Mouse (Mus musculus) CD8-positive naive resting alpha-beta T cell, adult 2 months (primary cell): ENCODE results near the gene C6.

ENCODE experiments used
- DNase-seq, 2 experiments: peaks; one replicate each; pipeline ENCODE4 v3.0.0; 2022; ENCODE audit warnings: low read depth in 2 of 2, low spot score in 2 of 2

Gene C6

DNA sequence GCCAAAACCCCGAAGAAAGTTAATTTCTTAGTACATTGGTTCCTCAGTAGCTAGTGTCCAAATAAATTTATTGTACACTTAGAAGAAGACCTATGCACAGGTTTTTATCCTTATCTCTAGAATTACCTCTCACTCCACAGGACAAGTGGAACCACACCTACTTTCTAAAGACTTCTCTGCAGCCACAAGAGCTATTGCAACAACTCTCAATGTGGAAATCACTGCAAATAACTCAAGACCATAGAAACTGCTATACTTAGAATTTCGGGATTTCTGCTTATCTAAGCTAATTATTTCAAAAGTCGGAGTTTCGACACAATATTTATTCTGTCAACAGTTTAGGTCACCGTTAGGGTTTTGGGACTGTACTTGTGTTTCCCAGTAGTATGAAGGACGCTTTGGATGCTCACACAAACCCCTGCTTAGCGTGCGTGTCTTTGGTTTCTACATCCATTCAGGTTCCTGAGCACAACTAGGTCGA is at the start of gene C6:
Gene C6, plus strand, starts transcription at position 346 of the 481 bp plus-strand sequence.
- no peak for DNase-seq

DNA sequence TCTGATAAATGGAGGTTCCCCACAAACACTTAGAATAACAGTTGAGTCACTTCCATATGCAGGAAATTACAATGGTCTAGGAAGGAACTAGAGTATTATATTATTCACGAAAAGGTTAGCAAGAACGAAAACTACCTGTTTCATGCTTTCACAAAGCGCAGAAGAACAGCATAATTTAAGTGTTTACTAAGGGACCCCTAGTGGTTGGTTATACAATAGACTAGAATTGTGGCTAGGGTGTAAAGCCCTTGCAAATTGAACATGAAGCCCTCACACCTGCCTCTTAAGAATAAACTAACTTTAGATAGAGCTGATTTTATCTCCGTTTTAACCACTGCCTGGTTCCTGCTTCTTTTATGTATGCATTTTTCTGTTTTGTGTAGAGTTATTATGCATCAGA is 29.4 kb upstream of the C6 start:
- no peak for DNase-seq

DNA sequence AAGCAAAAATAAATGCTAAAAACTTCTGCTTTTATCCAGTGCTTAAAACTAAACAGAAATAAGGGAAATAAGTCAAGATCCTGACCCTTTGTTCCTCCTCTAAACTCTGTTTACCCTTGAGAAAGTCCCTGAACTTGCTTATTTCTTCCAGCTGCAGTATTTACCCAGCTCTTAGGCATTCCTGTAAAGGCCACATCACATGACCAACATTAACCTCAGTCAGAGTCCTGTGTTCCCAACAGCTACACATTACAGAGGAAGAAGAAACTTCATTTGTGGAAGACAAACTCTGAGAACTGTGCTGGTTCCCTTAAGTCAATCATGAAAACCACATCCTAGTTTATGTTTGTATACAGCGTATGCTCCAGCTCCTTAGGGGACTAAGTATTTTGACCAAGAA is 7.2 kb downstream of the C6 start:
- no peak for DNase-seq

DNA sequence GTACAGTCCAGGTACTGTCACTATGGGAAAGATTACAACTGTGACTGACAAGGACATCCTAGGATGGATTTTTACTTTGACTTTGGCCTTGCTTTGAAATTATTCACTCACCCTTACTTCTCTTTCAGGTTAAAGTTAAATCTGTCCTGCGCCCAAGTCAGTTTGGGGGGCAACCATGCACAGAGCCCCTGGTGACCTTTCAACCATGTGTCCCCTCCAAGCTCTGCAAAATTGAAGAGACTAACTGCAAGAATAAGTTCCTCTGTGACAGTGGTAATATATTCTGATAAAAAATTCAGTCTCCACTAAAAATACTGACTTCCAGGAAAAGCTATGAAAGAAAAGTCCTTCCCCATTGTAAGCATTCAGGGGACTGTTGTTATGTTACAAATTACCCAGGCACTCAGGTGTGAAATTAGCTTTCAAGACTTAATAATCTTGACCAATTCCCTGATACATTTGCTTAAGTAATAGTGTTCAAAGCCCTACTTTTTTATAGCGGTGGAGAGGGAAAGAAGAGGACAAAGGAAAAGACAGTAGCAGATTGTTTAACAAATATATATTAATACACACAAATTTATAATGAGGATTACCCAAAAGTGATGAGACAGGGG is 8.1 kb downstream of the C6 start:
- DNase-seq = no peak

DNA sequence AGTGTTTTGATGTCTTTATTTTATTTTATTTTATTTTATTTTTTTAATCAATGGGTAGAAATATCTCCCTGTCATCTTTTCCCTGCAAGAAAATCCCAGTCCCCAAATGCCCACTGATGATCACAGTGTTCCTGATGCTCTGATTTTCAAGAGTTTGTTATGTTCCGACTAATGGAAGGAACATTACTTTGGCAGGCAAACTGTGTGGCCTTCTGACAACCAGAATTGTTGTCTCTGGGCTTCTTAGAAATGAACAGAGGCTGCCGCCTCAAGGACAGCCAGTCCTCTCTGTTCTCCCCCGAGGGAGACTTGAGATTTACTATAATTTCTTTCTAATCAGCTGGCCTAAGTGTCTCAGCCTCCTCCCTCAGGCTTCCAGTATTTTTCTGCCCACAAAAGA is 20.7 kb downstream of the C6 start:
- no peak for DNase-seq

DNA sequence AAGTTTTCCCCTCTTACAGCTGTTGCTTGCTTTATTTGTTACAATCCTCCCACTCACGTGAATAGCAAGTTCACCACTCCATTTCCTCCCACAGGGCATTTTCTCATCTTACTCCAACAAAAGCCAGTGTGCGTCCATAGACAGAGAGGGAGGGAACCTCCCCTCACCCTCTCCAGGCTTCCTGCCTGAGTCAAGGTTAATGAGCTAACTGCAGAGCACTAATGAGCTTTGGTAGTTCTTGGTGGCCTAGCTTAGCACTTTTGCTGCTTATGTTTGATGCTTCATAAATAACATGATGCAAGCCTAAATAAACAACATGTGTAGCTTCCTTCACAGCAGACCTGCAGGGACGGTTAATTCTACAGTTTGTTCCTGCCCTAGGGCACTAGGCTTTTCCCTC is 63.4 kb downstream of the C6 start:
- no peak for DNase-seq

DNA sequence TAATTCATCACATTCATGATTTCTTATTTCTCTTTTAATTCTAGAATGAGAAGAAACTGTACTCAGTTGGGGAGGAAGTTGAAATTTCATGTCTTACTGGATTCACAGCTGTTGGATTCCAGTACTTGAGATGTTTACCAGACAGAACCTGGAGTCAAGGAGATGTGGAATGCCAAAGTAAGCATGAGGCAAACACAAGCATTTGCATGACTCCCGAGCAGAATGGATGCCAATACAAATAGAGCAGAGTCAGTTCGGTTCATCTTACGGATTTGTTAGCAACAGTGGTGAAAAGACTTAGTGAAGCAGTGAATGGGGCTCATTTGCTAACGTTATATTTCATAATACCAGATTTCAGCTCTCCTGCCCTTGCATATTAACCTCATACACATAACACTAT is 69.9 kb downstream of the C6 start:
- no peak for DNase-seq

DNA sequence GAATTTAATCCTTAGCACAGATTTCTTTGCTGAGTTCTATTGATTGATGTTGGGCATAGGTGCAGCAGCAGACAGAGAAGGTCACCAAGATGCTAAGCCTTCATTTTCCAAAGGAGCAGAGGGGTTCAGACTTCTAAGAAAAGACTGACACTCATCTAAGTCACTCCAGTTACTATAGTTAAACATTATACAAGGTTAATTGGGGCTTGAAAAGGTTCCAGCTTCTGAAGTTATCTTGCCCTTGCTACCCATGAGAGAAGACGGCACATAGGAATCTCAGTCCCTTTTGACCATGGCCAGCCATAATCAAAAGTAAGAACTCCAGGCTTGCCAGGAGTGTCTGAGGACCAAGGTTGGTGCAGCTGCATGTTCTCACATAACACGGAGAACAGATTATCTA is 77.3 kb downstream of the C6 start:
- DNase-seq = no peak

DNA sequence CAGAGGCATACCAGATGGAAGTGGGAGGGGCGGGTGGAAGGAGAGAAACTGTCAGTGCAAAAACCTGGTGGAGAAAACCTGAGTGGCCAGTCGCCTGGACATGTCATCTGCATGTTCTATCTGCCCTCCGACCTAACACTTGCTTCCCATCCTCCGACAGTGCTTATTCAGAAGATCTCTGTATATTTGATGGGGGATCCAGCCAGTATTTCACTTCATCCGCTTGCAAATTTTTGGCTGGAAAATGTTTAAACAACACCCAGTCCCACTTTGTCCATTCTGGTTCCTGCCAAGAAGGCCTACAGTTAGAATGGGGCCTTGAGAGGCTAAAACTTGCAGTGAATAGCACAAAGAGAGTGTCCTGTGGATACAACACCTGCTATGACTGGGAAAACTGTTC is 81.2 kb downstream of the C6 start:
- no peak for DNase-seq

DNA sequence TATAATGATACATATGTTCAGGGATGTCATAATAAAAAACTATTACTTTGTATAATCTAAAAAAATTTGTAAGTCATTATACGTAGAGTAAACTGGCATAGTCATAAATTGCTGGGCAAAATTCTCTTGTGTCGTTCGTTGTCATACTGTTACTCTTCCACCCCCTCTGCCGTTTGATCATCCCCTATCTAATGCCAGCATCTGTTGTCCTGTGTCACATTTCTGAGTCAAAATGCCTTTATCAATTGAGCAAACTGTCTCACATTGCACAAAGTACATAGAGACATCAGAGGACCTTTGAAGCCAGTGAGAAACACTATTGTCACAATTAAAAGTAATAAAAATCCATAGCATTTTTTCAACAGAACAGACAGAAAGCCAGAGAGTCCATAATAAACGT is 88.0 kb downstream of the C6 start:
- no peak for DNase-seq

DNA sequence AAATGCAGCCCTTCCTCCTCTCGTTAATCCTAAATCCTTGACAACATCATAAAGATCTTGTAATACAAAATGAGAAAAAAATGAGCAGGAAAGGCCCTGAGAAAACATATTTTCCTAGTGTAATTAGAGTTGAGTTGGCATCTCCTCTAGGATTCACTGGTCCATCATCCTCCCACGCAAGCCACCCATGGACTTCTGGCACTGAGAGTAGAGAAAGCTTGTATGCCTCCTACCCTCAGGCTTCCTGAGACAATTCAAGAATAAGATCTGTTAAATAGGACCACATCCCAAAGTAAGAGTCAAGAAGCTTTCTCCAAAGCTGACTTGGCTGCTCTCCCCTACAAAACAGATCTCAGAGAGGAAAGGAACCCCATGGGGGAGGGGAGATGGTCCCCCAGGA is 88.7 kb downstream of the C6 start:
- DNase-seq = no peak

DNA sequence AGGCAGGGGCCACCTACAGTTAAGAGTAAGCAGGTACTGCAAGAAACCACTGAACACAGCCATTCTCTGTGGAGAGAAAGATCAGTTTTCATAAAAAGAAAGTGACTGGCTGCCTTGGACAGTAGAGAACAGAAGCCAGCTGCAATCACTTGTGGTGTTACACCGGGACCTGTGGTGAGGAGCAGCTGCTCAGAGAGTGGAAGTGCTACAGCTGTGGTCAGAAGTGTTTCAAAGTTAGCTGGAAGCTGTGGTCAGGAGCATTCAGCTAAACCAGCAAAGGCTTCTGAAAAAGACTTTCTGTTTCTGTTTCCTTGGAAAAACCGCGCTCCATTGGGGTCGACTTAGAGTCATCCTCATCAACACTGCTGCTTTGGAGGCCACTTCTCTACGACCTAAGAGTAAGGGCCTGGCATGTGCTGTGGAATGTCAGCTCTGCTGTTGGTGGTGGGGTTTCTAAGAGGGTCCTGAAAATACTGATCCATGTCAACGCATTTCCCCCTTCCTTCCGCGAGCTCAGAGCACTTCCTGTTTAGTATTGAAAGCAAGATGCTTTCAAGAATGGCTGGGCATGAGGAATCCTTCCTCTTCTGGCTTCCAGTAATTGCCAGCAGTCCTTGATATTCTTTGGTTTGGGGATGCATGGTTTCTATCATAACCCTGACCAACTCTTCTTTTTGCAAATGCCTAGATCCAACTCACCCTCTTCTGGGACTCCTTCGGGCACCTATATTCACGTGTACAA is 89.9 kb downstream of the C6 start:
- DNase-seq = no peak

DNA sequence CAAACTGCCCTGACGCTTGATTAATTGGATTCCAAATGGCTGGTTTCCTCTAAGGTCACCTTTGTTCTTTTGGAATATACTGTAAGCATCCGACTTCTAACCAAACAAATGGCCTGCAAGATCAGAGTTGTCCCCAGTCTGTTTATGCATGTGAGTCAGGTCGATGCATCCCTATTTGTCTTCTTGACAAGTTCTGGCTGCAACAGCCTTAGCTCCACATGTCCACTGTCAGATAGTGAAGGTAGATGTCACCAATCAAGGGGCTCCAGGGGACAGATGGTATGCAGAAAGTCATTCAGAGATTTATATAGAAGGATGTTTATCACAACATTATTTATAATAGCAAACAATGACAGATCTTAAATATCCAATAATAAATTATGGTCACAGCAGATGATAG is 91.5 kb downstream of the C6 start:
- no peak for DNase-seq

DNA sequence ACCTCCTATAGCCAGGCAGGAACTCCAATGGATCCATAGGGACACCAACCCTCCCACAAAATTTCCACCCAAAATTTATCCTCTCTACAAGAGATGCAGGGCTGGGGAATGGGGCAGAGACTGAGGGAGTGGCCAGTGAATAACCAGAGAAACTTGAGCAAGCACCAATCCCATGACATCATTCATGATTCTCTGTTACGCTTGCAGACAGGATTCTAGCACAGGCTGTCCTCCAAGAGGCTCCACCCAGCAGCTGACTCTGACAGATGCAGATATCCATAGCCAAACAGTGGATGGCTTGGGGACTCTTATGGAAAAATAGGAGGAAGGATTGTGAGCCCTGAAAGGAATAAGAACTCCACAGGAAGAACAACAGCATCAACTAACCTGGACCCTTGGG is 94.2 kb downstream of the C6 start:
- no peak for DNase-seq

DNA sequence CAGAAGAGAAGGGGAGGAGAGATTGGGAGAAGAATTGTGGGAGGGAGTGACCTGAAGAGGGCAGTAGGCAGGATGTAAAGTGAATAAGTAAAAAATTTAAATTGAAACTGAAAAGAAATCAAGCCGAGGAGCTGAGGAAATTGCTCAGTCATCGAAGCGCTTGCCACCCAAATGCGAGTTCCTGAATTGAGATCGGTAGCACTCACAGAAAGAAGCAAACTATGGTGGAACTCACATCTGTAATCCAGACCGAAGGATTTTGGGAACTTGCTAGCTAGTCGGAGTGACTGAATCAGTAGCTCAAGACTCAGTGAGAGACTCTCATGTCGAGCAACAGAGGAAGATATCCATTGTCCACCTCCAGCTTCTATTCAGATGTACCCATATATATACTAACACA is 94.8 kb downstream of the C6 start:
- no peak for DNase-seq

DNA sequence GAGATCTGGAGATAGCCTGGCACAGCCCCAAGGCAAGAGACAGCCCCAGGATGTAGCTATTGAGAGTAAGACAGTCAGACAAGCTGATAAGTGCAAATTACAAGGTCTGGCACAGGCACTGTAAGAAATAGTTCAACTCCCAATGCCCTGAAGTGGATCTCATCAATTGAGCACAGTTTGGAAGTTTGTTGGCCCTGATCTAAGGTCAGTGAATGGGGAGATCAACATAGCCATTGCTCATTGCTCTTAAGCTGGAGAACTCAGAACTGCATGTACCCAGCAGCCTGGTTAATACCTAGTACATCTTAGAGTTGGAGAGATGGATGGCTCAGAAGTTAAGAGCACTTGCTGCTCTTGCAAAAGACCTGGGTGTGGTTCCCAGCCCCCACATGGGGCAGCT is 100.8 kb downstream of the C6 start:
- DNase-seq = no peak

DNA sequence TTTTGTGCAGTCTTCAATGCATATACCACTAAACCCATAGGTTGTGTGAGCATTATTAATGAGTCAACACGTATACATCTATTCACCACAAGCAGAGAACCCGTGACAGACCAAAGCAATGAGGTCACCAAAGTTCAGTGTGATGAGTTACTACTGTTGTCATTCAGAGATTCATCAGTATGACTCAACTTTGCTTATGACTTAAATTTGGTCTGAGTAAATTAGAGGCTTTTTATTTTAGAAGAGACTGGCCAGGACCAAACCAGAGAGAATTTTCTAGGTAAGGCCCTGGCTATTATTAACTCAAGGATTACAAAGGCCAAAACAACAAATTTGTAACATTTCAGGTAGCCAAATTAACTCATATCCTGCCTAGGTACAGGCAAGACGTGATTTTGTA is 109.4 kb downstream of the C6 start:
- DNase-seq = no peak

DNA sequence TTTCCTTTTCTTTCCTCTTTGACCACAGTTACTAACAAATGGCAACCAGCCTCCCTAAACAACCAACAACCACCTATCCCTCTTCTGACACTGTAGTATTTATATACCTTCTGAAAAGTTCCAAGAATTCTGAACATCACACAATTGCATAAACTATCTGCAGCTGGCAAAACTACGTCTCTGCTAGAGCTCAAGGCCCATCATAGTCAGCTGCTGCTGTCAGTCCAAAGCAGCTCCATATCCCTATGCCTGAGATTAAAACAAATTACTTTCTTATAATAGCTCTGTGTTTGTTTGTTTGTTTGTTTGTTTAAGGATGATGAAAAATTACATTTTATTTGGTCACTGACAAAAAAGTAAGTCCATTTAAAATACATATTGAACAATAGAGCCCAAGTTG is 123.0 kb downstream of the C6 start:
- no peak for DNase-seq
